ENCODE assay signal across 22 mouse cellular contexts in the genomic region with DNA sequence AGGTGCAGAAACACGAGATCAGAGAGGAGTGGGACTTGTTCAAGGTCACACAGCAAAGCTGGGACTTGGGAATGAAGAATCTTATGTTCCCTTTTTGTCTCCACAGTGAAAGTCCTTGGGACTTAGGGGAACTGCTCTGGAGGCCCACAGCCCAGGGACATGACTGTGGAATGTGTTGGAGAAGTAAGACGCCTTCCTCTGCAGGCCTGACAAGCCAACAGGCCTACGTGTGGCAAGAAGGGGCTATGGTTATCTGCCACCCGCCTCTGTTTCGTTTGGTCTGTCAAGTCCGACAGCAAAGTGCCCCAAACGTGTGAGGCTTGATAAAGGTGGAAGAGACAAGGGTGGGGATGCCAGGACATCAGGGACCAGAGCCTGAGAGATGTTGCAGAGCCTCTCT. TPM values are rescaled to one million over a fixed set of nuclear protein-coding genes. Genes with fewer than 3 reads are reported as not detected.
"Had no signal": no experiment of that assay in that cellular context is flagged by ENCODE, and none has a peak within 500 bp of the region (broad histone marks: within the 10 kb centered on the region; RNA-seq: fewer than 3 reads in every experiment).

No protein-coding gene starts in this region.

- H3K4me2 ChIP-seq: lung, embryonic 15.5 days; midbrain, embryonic 11.5 days; midbrain, embryonic 13.5 days; midbrain, embryonic 15.5 days; neural tube, embryonic 12.5 days; stomach, embryonic 15.5 days had no signal

- H3K9ac ChIP-seq: lung, embryonic 15.5 days; midbrain, embryonic 13.5 days; midbrain, embryonic 15.5 days; neural tube, embryonic 12.5 days; stomach, embryonic 15.5 days had no signal

- H3K9me3 ChIP-seq: lung, embryonic 15.5 days; megakaryocyte, embryonic 14.5 days; midbrain, embryonic 13.5 days; midbrain, embryonic 15.5 days; neural tube, embryonic 12.5 days; stomach, embryonic 15.5 days had no signal

- H3K27ac ChIP-seq: lung, embryonic 15.5 days; macrophage; midbrain, embryonic 13.5 days; midbrain, embryonic 15.5 days; neural tube, embryonic 12.5 days; stomach, embryonic 15.5 days; stomach, postnatal 0 days had no signal

- H3K36me3 ChIP-seq: lung, embryonic 15.5 days; midbrain, embryonic 13.5 days; midbrain, embryonic 15.5 days; neural tube, embryonic 12.5 days; stomach, embryonic 15.5 days had no signal

- H3K4me1 ChIP-seq: midbrain, embryonic 13.5 days; midbrain, embryonic 15.5 days; neural tube, embryonic 12.5 days had no signal

- ATAC-seq: lung, postnatal 0 days; midbrain, embryonic 13.5 days; midbrain, embryonic 15.5 days had no signal

- H3K4me3 ChIP-seq: lung, embryonic 15.5 days; midbrain, embryonic 13.5 days; midbrain, embryonic 15.5 days; neural tube, embryonic 12.5 days; stomach, embryonic 15.5 days had no signal

- DNase-seq: lung, adult 2 months; lung, postnatal 14 days; lung, postnatal 36 days; right cerebral cortex, postnatal 14 days; thymus, adult 2 months; thymus, postnatal 25 days; thymus, postnatal 4 days had no signal

RNA-seq across cellular contexts. Expression of a gene that starts 14.8 kb away (rescaled TPM):
- total RNA-seq: megakaryocyte progenitor cell, adult 5-6 weeks; midbrain, postnatal 0 days; monocyte, adult 5-6 weeks; neutrophil, adult 5-6 weeks had no signal
- polyA plus RNA-seq: lung, adult 2 months; lung, postnatal 0 days; macrophage; midbrain, embryonic 11.5 days; midbrain, embryonic 13.5 days; midbrain, embryonic 15.5 days; midbrain, postnatal 0 days; spleen, adult 2 months had no signal
